Mouse (Mus musculus) thymus, postnatal 0 days (tissue): Measurements from ENCODE around the gene Lix1l. TPM values are rescaled to one million over a fixed set of nuclear protein-coding genes. Genes with fewer than 3 reads are reported as not detected.
"Not testable (repeated sequence)": the region's sequence is repeated elsewhere in the genome, so short reads cannot be mapped to it uniquely, and the experiment has no call there.

ENCODE experiments used
- DNase-seq: peaks from one replicate; pipeline ENCODE4 v3.0.0-alpha.2; 2015; ENCODE audit warnings: low spot score
- polyA plus RNA-seq: library from polyadenylated mRNA; unstranded; fragments of >200 nt; fragmentation: Nextera tagmentation; extraction: Ambion mirVana; gene quantifications from 2 replicates; pipeline ENCODE4 v1.2.1, GENCODE M21; 2015

The Lix1l gene
- polyA plus RNA-seq, 1 experiment from 2014 or later = 1.7 TPM

GRCm38 (mm10) chr3:96629729-96630600 lies 29.0 kb downstream of the Lix1l start, which contains the start of gene Rbm8a:
TSS of gene Rbm8a (plus strand) at chr3:96629933.
- DNase-seq = peak; percentile 97

GRCm38 (mm10) chr3:96632058-96632457 lies 31.1 kb downstream of the Lix1l start:
- no peak for DNase-seq

- DNase-seq = no peak
These were observed 33.1 kb downstream of the Lix1l start for GRCm38 (mm10) chr3:96634015-96634414.

- peak; percentile 87 for DNase-seq
These were observed 34.3 kb downstream of the Lix1l start, which contains the start of the genes Pex11b and Gm42957 for GRCm38 (mm10) chr3:96634928-96635879. TSS of gene Pex11b (plus strand) at chr3:96635376. TSS of gene Gm42957 (plus strand) at chr3:96635474.

GRCm38 (mm10) chr3:96635906-96636305 lies 35.0 kb downstream of the Lix1l start:
- DNase-seq = peak; percentile 2

GRCm38 (mm10) chr3:96636448-96636847 lies 35.5 kb downstream of the Lix1l start:
- no peak for DNase-seq

- peak; percentile 70 for DNase-seq
These were observed 38.3 kb downstream of the Lix1l start for GRCm38 (mm10) chr3:96639219-96639618.

GRCm38 (mm10) chr3:96645018-96645649 lies 44.2 kb downstream of the Lix1l start, which contains the start of gene Itga10:
TSS of gene Itga10 (plus strand) at chr3:96645584.
- DNase-seq = no peak

- DNase-seq = no peak
These were observed 46.4 kb downstream of the Lix1l start for GRCm38 (mm10) chr3:96647365-96647764.

GRCm38 (mm10) chr3:96660901-96661300 lies 60.0 kb downstream of the Lix1l start:
- no peak for DNase-seq

- DNase-seq = no peak
These were observed 61.9 kb downstream of the Lix1l start for GRCm38 (mm10) chr3:96662731-96663316.

- DNase-seq = peak; percentile 84
These were observed 62.7 kb downstream of the Lix1l start for GRCm38 (mm10) chr3:96663432-96664239.

- DNase-seq = not testable (repeated sequence)
These were observed 64.9 kb downstream of the Lix1l start for GRCm38 (mm10) chr3:96665732-96666363.

- no peak for DNase-seq
These were observed 66.0 kb downstream of the Lix1l start for GRCm38 (mm10) chr3:96666916-96667315.

GRCm38 (mm10) chr3:96667316-96667715 lies 66.4 kb downstream of the Lix1l start:
- peak; percentile 41 for DNase-seq

- DNase-seq = no peak
These were observed 67.6 kb downstream of the Lix1l start for GRCm38 (mm10) chr3:96668424-96669067.

- DNase-seq = peak; percentile 92
These were observed 68.9 kb downstream of the Lix1l start, which contains the start of gene Ankrd35 for GRCm38 (mm10) chr3:96669727-96670468. TSS of gene Ankrd35 (plus strand) at chr3:96670131.

- no peak for DNase-seq
These were observed 70.6 kb downstream of the Lix1l start for GRCm38 (mm10) chr3:96671519-96671918.
